Mouse (Mus musculus): ENCODE results near the gene Ciapin1.

- no peak for TF ChIP-seq POLR2A (IDR thresholded peaks at IDR 0.05; ENCODE audit: control insufficient read depth, low read depth, low read length)
- no peak for TF ChIP-seq CTCF (IDR thresholded peaks at IDR 0.05; ENCODE audit: control insufficient read depth, insufficient read depth, insufficient replicate concordance, low read depth, low read length)
These were observed 50.3 kb downstream of the Ciapin1 start for GRCm38 (mm10) chr8:94787524-94788501.

Measured in testis, adult 2 months (tissue).